Mouse (Mus musculus): ENCODE data around the gene Lin7a.
"Not testable (repeated sequence)": the region's sequence is repeated elsewhere in the genome, so short reads cannot be mapped to it uniquely, and the experiment has no call there.

Lin7a gene

GRCm38 (mm10) chr10:107237076-107237475, 34.4 kb upstream of the Lin7a start:
- DNase-seq (ENCODE audit: low spot score): no peak

- DNase-seq (ENCODE audit: low spot score): no peak
Measured at GRCm38 (mm10) chr10:107237736-107238135, 33.8 kb upstream of the Lin7a start.

DNA sequence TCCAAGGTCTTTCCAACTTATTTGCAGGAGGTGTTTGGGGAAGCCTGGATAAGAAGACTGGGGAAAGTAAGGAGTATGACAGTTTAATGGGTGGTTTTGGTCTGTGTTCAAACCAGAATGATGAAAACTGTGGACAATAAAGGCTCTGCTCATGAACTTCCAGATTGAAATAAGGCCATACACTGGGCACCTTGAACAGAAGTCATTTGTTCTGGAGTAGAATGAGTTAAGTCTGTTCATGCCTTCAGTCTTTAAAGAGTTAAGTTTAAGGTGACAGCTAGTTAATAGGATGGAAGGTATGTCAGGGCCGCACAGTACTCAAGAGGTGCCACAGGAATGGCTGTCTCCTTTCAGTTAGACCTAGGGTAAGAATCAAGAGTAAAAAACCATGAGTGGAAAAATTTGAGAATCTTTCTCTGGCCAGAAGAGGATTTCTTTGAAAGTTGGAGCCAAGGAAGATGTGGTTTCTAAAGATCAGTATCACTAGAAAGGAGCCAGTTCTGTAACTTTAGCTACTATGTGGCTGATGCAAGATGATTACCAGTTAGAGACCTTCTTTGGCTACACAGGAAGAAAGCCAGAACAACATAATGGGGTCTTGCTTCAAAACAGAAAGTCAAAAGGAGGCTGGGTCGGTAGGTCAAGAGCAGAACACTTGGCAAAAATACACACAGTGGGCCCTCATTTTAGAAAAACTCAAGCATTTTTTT, 33.2 kb upstream of the Lin7a start:
- DNase-seq (ENCODE audit: low spot score): no peak

DNA sequence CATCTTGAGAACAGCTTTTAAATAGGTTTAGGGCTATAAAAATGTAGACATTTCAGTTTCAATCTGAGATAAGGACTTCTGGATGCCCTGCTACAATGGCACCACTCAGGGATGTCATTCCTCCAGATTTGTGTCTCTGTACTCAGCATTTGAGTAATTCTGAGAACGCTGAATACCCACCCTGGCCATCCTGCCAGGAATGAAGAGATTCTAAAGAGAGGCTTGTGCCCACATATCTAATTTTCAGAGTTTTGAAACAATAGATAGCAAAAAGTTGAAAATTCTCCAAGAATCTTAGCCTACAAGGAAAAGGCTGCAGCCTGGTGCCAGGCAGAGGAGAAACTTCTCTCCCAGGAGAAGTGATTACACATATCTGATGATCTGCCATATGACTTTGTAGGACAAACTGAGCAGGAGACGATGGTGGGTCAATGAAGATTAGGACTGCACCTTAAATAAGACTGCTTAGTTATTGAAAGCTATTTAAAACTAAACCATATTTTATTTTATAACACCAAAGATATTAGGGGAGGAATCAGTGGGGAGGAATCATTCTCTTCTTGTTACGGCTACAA, 32.5 kb upstream of the Lin7a start:
- no peak for DNase-seq (ENCODE audit: low spot score)

DNA sequence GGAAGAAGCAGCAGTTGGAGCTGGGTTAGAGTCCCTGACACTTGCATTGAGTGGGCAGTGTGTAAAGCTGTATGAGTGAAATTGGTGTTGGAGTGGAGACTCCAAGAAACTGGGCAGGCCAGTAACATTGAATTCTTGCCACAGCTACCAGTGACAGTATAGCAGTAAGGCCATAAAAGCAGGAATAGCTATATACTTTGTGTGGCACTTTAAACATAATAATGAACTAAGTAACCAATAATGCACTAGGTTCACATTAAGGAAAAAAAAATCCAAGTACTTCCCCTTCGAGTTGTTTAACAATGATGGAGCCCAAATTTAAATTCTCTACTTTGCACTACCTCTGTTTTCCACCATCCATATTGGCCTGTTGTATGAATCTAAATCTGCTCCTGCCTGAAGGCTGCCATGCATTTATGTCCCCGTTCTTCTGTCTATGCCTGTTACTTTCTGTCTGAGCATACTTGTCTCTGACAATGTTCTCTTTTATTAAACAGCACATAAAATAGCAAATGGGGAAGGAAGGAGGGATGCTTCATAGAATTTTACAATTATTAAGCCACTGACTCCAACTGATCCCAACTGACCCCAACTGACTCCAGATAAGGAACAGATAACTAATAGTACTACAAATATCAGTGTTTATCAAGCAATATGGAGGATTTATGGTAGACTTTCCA, 31.7 kb upstream of the Lin7a start:
- DNase-seq (ENCODE audit: low spot score): no peak

- DNase-seq (ENCODE audit: low spot score): no peak
Measured at GRCm38 (mm10) chr10:107240446-107240845, 31.0 kb upstream of the Lin7a start.

- no peak for DNase-seq (ENCODE audit: low spot score)
Measured at GRCm38 (mm10) chr10:107240986-107241385, 30.5 kb upstream of the Lin7a start.

- no peak for DNase-seq (ENCODE audit: low spot score)
Measured at GRCm38 (mm10) chr10:107241406-107241805, 30.1 kb upstream of the Lin7a start.

GRCm38 (mm10) chr10:107241999-107242398, 29.5 kb upstream of the Lin7a start:
- DNase-seq (ENCODE audit: low spot score): not testable (repeated sequence)

GRCm38 (mm10) chr10:107242696-107243400, 28.6 kb upstream of the Lin7a start:
- no peak for DNase-seq (ENCODE audit: low spot score)

- no peak for DNase-seq (ENCODE audit: low spot score)
Measured at GRCm38 (mm10) chr10:107244211-107244610, 27.3 kb upstream of the Lin7a start.

- DNase-seq (ENCODE audit: low spot score): no peak
Measured at GRCm38 (mm10) chr10:107244691-107245530, 26.6 kb upstream of the Lin7a start.

GRCm38 (mm10) chr10:107245531-107245840, 26.0 kb upstream of the Lin7a start:
- DNase-seq (ENCODE audit: low spot score): no peak

- no peak for DNase-seq (ENCODE audit: low spot score)
Measured at GRCm38 (mm10) chr10:107245961-107246460, 25.5 kb upstream of the Lin7a start.

DNA sequence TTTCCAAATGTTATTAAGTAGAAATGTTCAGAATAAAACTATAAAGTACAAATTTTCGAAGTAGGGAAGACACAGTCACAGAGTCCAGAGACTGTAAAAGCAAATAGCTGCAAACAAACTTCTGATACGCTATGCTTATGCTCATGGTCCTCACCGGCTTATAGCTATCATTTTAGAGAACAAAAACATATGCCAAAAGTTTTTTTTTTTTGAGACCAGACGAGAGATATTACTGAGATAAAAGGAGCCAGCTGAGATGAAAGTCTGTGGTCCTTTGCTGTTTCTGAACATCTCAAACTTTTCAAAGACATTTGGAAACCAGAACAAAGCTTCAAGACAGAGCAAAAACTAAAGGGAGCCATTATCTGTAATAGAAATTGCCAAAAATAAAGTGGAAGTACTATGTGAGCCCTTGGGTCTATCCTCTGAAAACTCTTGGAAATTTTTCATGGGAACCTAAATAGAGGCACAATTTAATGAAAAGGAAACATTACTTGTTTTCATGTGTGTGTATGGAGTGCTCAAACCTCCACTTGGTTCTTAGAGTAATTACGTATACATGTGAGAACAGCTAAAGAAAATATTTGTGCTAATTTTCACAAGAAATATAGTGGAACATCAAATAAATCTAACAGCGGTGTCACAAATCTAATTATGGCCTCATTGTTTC, 24.4 kb upstream of the Lin7a start:
- DNase-seq (ENCODE audit: low spot score): no peak

DNA sequence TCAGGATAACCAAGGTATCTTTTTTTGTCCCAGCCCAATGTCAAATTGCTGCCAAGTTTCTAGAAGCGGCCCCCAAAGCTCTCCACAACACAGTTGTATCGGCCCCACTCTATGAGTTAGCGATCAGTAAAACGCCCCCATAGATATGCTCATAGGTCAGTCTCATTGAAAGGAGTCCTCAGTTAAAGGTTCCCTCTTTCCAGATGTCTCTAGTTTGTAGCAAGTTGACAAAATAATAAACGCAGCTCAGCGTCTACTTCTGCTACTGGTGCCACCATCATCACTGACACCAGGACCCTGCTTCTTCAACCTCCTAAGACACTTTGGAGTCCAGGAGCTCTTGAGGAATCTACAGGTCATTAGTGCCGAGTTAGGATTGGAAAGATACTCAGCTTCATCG, 23.0 kb upstream of the Lin7a start:
- DNase-seq (ENCODE audit: low spot score): no peak

DNA sequence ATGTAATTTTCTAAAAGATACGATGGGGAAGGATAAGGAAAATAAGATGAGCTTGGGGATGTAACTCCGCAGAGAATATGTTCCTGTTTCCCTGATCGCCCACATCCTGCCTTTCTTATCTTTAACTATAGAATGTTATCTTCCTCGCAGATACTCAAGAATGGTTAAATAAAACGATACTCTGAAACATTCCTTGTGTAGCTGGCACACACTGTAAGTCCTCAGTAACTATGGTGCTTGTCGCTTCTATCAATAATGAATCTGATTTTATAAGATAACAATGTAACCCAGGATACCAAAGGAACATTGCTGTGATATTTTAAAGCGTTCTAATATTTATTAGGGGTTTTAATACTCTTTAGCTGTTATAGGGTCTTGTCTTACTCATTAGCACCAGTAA, 22.4 kb upstream of the Lin7a start:
- no peak for DNase-seq (ENCODE audit: low spot score)

GRCm38 (mm10) chr10:107249606-107250186, 21.8 kb upstream of the Lin7a start:
- no peak for DNase-seq (ENCODE audit: low spot score)

GRCm38 (mm10) chr10:107250346-107251210, 20.9 kb upstream of the Lin7a start:
- no peak for DNase-seq (ENCODE audit: low spot score)

DNA sequence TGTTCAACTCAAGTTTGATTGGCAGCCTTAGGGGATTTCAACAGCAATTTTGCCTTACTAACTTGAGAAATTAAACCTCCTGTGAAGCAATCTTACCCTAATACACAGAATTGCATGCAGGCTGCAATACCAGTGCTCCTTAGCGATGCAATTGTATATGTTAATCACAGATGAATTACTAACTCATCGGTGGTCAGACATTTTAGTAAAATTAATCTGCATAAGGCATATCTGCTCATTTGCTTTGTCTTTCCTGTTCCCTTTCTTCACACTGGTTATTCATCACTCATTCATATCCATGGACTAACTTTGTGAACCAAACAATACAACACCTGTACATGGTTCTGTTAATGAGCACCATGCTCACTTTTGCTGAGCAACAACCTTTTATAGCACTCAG, 20.2 kb upstream of the Lin7a start:
- DNase-seq (ENCODE audit: low spot score): no peak
